Mouse (Mus musculus) frontal cortex, postnatal 25 days (tissue): ENCODE results near the gene Pcgf5.
A peak's percentile ranks its signal among the peaks of the same experiment; 100 is the strongest.

ENCODE experiments used
- DNase-seq, 2 experiments: peaks; one replicate each; pipeline ENCODE4 v3.0.0; 2022; ENCODE audit warnings: low spot score in 2 of 2

Pcgf5 gene

GRCm38 (mm10) chr19:36477684-36478083 lies 129.6 kb downstream of the Pcgf5 start:
- DNase-seq, result no peak

- DNase-seq, result peak in 1 of 2 experiments; percentile 15
These were observed 142.8 kb downstream of the Pcgf5 start for GRCm38 (mm10) chr19:36490911-36491310.

- peak in 1 of 2 experiments; percentile 21 for DNase-seq
These were observed 147.4 kb downstream of the Pcgf5 start for GRCm38 (mm10) chr19:36495555-36495954.

GRCm38 (mm10) chr19:36496532-36496931 lies 148.4 kb downstream of the Pcgf5 start:
- no peak for DNase-seq

GRCm38 (mm10) chr19:36497067-36497466 lies 149.0 kb downstream of the Pcgf5 start:
- no peak for DNase-seq

- DNase-seq, result no peak
These were observed 149.6 kb downstream of the Pcgf5 start for GRCm38 (mm10) chr19:36497744-36498143.

GRCm38 (mm10) chr19:36504716-36505115 lies 156.6 kb downstream of the Pcgf5 start:
- no peak for DNase-seq
